ENCODE assay signal across 35 mouse cellular contexts in the genomic region with DNA sequence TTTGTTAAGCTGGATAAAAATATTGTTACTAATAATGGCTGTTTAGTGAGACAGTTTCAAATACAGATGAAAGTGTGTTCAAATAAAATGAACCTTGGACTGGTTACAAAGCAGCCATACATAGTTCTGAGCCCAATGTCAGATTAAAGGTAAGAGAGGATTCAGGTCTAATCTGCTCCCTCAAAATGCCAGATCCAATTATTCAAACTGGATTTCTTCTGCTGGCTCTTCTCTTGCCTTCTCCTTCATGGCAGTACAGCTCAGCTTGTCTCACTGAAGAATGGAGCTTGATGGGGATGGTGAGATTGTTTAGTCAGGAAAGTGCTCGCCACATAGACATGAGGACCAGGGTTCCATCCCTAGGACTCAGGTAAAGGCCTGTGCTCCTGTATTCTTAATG.
"Had no signal": no experiment of that assay in that cellular context is flagged by ENCODE, and none has a peak within 500 bp of the region (broad histone marks: within the 10 kb centered on the region; RNA-seq: fewer than 3 reads in every experiment).

No protein-coding gene starts in this region.

- H3K9me3 ChIP-seq: heart, embryonic 10.5 days; heart, embryonic 12.5 days; heart, embryonic 13.5 days; heart, embryonic 15.5 days; hindbrain, embryonic 10.5 days; hindbrain, embryonic 12.5 days; hindbrain, embryonic 13.5 days; hindbrain, embryonic 15.5 days; kidney, embryonic 15.5 days had no signal

- H3K9ac ChIP-seq: heart, embryonic 12.5 days; heart, embryonic 13.5 days; heart, embryonic 15.5 days; hindbrain, embryonic 12.5 days; hindbrain, embryonic 13.5 days; hindbrain, embryonic 14.5 days; hindbrain, embryonic 15.5 days; kidney, embryonic 15.5 days had no signal

- H3K27ac ChIP-seq: heart, adult 2 months; heart, embryonic 10.5 days; heart, embryonic 13.5 days; heart, embryonic 15.5 days; hindbrain, embryonic 10.5 days; hindbrain, embryonic 12.5 days; hindbrain, embryonic 13.5 days; hindbrain, embryonic 14.5 days; hindbrain, embryonic 15.5 days; hindbrain, postnatal 0 days; kidney, embryonic 15.5 days; kidney, postnatal 0 days; layer of hippocampus, adult 2 months had no signal

- H3K4me1 ChIP-seq: heart, embryonic 15.5 days had no signal

- ATAC-seq: hindbrain, embryonic 16.5 days; hindbrain, postnatal 0 days; inflammation-experienced regulatory T-cells, adult 6 months; intestine, embryonic 16.5 days; intestine, postnatal 0 days had no signal

- H3K4me2 ChIP-seq: heart, embryonic 11.5 days; heart, embryonic 12.5 days; heart, embryonic 13.5 days; heart, embryonic 15.5 days; hindbrain, embryonic 12.5 days; hindbrain, embryonic 13.5 days; hindbrain, embryonic 14.5 days; hindbrain, embryonic 15.5 days; kidney, embryonic 15.5 days had no signal

- H3K27me3 ChIP-seq: heart, embryonic 12.5 days; heart, embryonic 13.5 days; heart, embryonic 15.5 days; hindbrain, embryonic 12.5 days; hindbrain, embryonic 13.5 days; hindbrain, embryonic 15.5 days; kidney, embryonic 15.5 days had no signal

- DNase-seq: heart, adult 2 months; heart, postnatal 10 days; heart, postnatal 14 days; heart, postnatal 36 days; heart, postnatal 4 days; kidney, adult 11 months; kidney, adult 18-20 months; kidney, adult 2 months; kidney, adult 8-10 months; kidney, adult 9 months; kidney, postnatal 10 days; kidney, postnatal 14 days; kidney, postnatal 25 days; kidney, postnatal 36 days; kidney, postnatal 4 days; layer of hippocampus, adult 9-11 months; layer of hippocampus, postnatal 36 days had no signal

- H3K4me3 ChIP-seq: heart, adult 2 months; heart, embryonic 10.5 days; heart, embryonic 12.5 days; heart, embryonic 13.5 days; heart, embryonic 15.5 days; hindbrain, embryonic 10.5 days; hindbrain, embryonic 12.5 days; hindbrain, embryonic 13.5 days; hindbrain, embryonic 15.5 days; kidney, embryonic 15.5 days; layer of hippocampus, adult 2 months had no signal

- H3K36me3 ChIP-seq: heart, embryonic 10.5 days; heart, embryonic 12.5 days; heart, embryonic 13.5 days; heart, embryonic 15.5 days; hindbrain, embryonic 10.5 days; hindbrain, embryonic 12.5 days; hindbrain, embryonic 13.5 days; hindbrain, embryonic 15.5 days; kidney, embryonic 15.5 days had no signal
